Mouse (Mus musculus): Measurements from ENCODE around the gene Ano1. TPM values are rescaled to one million over a fixed set of nuclear protein-coding genes. Genes with fewer than 3 reads are reported as not detected.

Gene Ano1
- polyA plus RNA-seq, 1 experiment from 2014 or later = 69.8 TPM

- no peaks in the 10 kb centered on the region for H3K9me3 ChIP-seq (ENCODE audit: control insufficient read depth, low read depth, low read length)
- no peak overlapping the region for H3K27ac ChIP-seq (ENCODE audit: low read length)
- H3K4me2 ChIP-seq (replicated peaks; ENCODE audit: low read depth, low read length) = no peak overlapping the region
- no peak overlapping the region for H3K9ac ChIP-seq (replicated peaks; ENCODE audit: low read depth, low read length)
- 76% methylated on average over 9 of the region's 9 CpGs for WGBS
- no peak overlapping the region for H3K4me3 ChIP-seq (ENCODE audit: low read depth, low read length)
- no peaks in the 10 kb centered on the region for H3K27me3 ChIP-seq (ENCODE audit: control insufficient read depth, insufficient read depth, low read length)
- peaks cover 4% of the 10 kb centered on the region; the same call in 1 of the 2 replicates for H3K4me1 ChIP-seq (ENCODE audit: control insufficient read depth, insufficient read depth, low read length)
- no peak for ATAC-seq (ENCODE audit: insufficient number of reproducible peaks, insufficient read depth, low FRiP score, low read depth)
- no peaks in the 10 kb centered on the region for H3K36me3 ChIP-seq (ENCODE audit: control insufficient read depth, insufficient read depth, low read length)
Measured at GRCm38 (mm10) chr7:144760228-144760627, 8.5 kb upstream of the Ano1 start.

DNA sequence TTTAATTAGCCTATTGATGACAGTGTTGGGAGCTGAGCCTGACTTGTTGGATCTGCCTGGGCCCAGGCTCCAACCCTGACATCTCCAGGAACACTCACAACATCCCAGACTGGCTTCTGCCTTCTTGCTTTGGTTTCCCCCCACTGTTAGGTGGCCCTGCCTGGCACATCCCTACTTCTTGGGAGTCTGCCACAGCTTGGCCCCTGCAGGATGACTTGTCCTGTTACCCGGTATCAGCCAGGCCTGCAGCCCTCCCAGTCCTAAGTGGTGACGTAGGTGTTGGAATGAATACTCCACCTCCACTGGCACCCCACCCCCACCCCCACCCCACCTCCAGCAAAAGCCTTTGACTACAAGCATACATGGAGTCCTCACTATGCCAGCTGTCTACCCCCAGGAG, 7.7 kb upstream of the Ano1 start:
- no peak overlapping the region for H3K27ac ChIP-seq (ENCODE audit: low read length)
- H3K27me3 ChIP-seq (ENCODE audit: control insufficient read depth, insufficient read depth, low read length) = no peaks in the 10 kb centered on the region
- H3K36me3 ChIP-seq (ENCODE audit: control insufficient read depth, insufficient read depth, low read length) = no peaks in the 10 kb centered on the region
- no peak overlapping the region for H3K4me3 ChIP-seq (ENCODE audit: low read depth, low read length)
- H3K4me1 ChIP-seq (ENCODE audit: control insufficient read depth, insufficient read depth, low read length) = peaks cover 4% of the 10 kb centered on the region; the same call in 1 of the 2 replicates
- no peaks in the 10 kb centered on the region for H3K9me3 ChIP-seq (ENCODE audit: control insufficient read depth, low read depth, low read length)
- no peak overlapping the region for H3K9ac ChIP-seq (replicated peaks; ENCODE audit: low read depth, low read length)
- H3K4me2 ChIP-seq (replicated peaks; ENCODE audit: low read depth, low read length) = no peak overlapping the region
- WGBS = 72% methylated on average over 2 of the region's 2 CpGs
- ATAC-seq (ENCODE audit: insufficient number of reproducible peaks, insufficient read depth, low FRiP score, low read depth) = no peak

- H3K4me2 ChIP-seq (replicated peaks; ENCODE audit: low read depth, low read length) = no peak overlapping the region
- H3K27me3 ChIP-seq (ENCODE audit: control insufficient read depth, insufficient read depth, low read length) = no peaks in the 10 kb centered on the region
- H3K9ac ChIP-seq (replicated peaks; ENCODE audit: low read depth, low read length) = no peak overlapping the region
- H3K4me1 ChIP-seq (ENCODE audit: control insufficient read depth, insufficient read depth, low read length) = peaks cover 22% of the 10 kb centered on the region
- WGBS = 53% methylated on average over 11 of the region's 11 CpGs
- H3K4me3 ChIP-seq (ENCODE audit: low read depth, low read length) = no peak overlapping the region
- peak overlapping the region; percentile 49 for H3K27ac ChIP-seq (ENCODE audit: low read length)
- ATAC-seq (ENCODE audit: insufficient number of reproducible peaks, insufficient read depth, low FRiP score, low read depth) = no peak
- no peaks in the 10 kb centered on the region for H3K9me3 ChIP-seq (ENCODE audit: control insufficient read depth, low read depth, low read length)
- H3K36me3 ChIP-seq (ENCODE audit: control insufficient read depth, insufficient read depth, low read length) = no peaks in the 10 kb centered on the region
Measured at GRCm38 (mm10) chr7:144755511-144756378, 4.0 kb upstream of the Ano1 start.

- Histone ChIP-seq H3K4me1 (ENCODE audit: control insufficient read depth, insufficient read depth, low read length) (peaks cover 22% of the 10 kb centered on the region), H3K27me3 (ENCODE audit: control insufficient read depth, insufficient read depth, low read length) (no peaks in the 10 kb centered on the region), H3K4me2 (replicated peaks; ENCODE audit: low read depth, low read length) (no peak overlapping the region), H3K9me3 (ENCODE audit: control insufficient read depth, low read depth, low read length) (no peaks in the 10 kb centered on the region), H3K4me3 (ENCODE audit: low read depth, low read length) (no peak overlapping the region), H3K9ac (replicated peaks; ENCODE audit: low read depth, low read length) (no peak overlapping the region), H3K27ac (ENCODE audit: low read length) (no peak overlapping the region; the same call in 1 of the 2 replicates), H3K36me3 (ENCODE audit: control insufficient read depth, insufficient read depth, low read length) (no peaks in the 10 kb centered on the region)
- WGBS = 93% methylated on average over 2 of the region's 2 CpGs
- no peak for ATAC-seq (ENCODE audit: insufficient number of reproducible peaks, insufficient read depth, low FRiP score, low read depth)
Measured at GRCm38 (mm10) chr7:144754722-144755121, 2.9 kb upstream of the Ano1 start.

- no peaks in the 10 kb centered on the region for H3K36me3 ChIP-seq (ENCODE audit: control insufficient read depth, insufficient read depth, low read length)
- no peaks in the 10 kb centered on the region for H3K27me3 ChIP-seq (ENCODE audit: control insufficient read depth, insufficient read depth, low read length)
- H3K4me2 ChIP-seq (replicated peaks; ENCODE audit: low read depth, low read length) = no peak overlapping the region
- H3K27ac ChIP-seq (ENCODE audit: low read length) = peak overlapping the region; percentile 82
- H3K4me1 ChIP-seq (ENCODE audit: control insufficient read depth, insufficient read depth, low read length) = peaks cover 22% of the 10 kb centered on the region
- no peak for ATAC-seq (ENCODE audit: insufficient number of reproducible peaks, insufficient read depth, low FRiP score, low read depth)
- no peak overlapping the region for H3K9ac ChIP-seq (replicated peaks; ENCODE audit: low read depth, low read length)
- no peak overlapping the region for H3K4me3 ChIP-seq (ENCODE audit: low read depth, low read length)
- H3K9me3 ChIP-seq (ENCODE audit: control insufficient read depth, low read depth, low read length) = no peaks in the 10 kb centered on the region
- WGBS = 65% methylated on average over 9 of the region's 9 CpGs
Measured at GRCm38 (mm10) chr7:144753657-144754031, 1.9 kb upstream of the Ano1 start.

DNA sequence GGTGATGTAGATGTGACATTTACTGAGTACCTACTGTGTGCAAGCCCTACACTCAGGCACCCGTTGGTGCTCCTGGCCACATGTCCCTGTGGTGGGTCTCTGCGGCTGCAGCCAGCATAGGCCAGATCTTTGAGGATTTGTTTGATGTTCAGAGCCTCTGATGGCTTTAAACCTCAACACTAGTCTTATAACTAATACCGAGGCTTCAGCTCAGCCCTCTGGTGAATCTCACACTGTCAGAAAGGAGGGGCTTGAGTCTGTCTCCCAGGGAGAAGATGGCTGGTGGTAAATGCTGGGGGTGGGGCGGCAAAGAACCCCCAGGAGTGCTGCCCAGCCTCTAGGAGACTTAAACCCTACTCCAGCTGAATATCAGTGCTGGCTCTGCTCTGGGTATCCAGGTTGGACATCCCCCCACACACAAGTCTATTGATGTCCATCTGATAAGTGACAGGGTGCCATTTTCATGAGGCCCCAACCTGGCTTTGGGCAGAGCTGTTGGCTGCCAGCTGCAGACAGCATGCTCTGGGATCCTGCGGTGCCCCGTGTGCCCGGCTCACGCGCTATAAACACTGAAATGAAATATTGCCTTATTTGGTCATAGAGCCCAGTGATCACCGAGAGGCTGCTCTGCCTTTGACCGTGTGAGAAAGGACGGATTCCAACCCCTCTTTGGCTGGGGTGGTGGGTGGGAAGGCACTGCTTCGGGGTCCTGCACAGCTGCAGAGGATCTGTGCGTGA, 1.3 kb upstream of the Ano1 start:
- no peaks in the 10 kb centered on the region for H3K36me3 ChIP-seq (ENCODE audit: control insufficient read depth, insufficient read depth, low read length)
- peak; percentile 21; the same call in 1 of the 2 replicates for ATAC-seq (ENCODE audit: insufficient number of reproducible peaks, insufficient read depth, low FRiP score, low read depth)
- H3K9me3 ChIP-seq (ENCODE audit: control insufficient read depth, low read depth, low read length) = no peaks in the 10 kb centered on the region
- no peak overlapping the region for H3K4me2 ChIP-seq (replicated peaks; ENCODE audit: low read depth, low read length)
- peak overlapping the region; percentile 82 for H3K27ac ChIP-seq (ENCODE audit: low read length)
- 27% methylated on average over 14 of the region's 14 CpGs for WGBS
- peaks cover 24% of the 10 kb centered on the region for H3K4me1 ChIP-seq (ENCODE audit: control insufficient read depth, insufficient read depth, low read length)
- no peak overlapping the region for H3K9ac ChIP-seq (replicated peaks; ENCODE audit: low read depth, low read length)
- no peak overlapping the region for H3K4me3 ChIP-seq (ENCODE audit: low read depth, low read length)
- H3K27me3 ChIP-seq (ENCODE audit: control insufficient read depth, insufficient read depth, low read length) = no peaks in the 10 kb centered on the region

GRCm38 (mm10) chr7:144747756-144748155, 4.0 kb downstream of the Ano1 start:
- no peaks in the 10 kb centered on the region for H3K9me3 ChIP-seq (ENCODE audit: control insufficient read depth, low read depth, low read length)
- no peak overlapping the region for H3K4me2 ChIP-seq (replicated peaks; ENCODE audit: low read depth, low read length)
- H3K36me3 ChIP-seq (ENCODE audit: control insufficient read depth, insufficient read depth, low read length) = no peaks in the 10 kb centered on the region
- H3K4me1 ChIP-seq (ENCODE audit: control insufficient read depth, insufficient read depth, low read length) = peaks cover 17% of the 10 kb centered on the region; the same call in 1 of the 2 replicates
- 17% methylated on average over 2 of the region's 2 CpGs for WGBS
- peak; percentile 89 for ATAC-seq (ENCODE audit: insufficient number of reproducible peaks, insufficient read depth, low FRiP score, low read depth)
- H3K4me3 ChIP-seq (ENCODE audit: low read depth, low read length) = no peak overlapping the region
- no peaks in the 10 kb centered on the region for H3K27me3 ChIP-seq (ENCODE audit: control insufficient read depth, insufficient read depth, low read length)
- H3K9ac ChIP-seq (replicated peaks; ENCODE audit: low read depth, low read length) = no peak overlapping the region
- H3K27ac ChIP-seq (ENCODE audit: low read length) = peak overlapping the region; percentile 56; the same call in 1 of the 2 replicates

GRCm38 (mm10) chr7:144746466-144746865, 5.3 kb downstream of the Ano1 start:
- peaks cover 15% of the 10 kb centered on the region; the same call in 1 of the 2 replicates for H3K4me1 ChIP-seq (ENCODE audit: control insufficient read depth, insufficient read depth, low read length)
- H3K36me3 ChIP-seq (ENCODE audit: control insufficient read depth, insufficient read depth, low read length) = no peaks in the 10 kb centered on the region
- H3K27ac ChIP-seq (ENCODE audit: low read length) = no peak overlapping the region
- H3K9ac ChIP-seq (replicated peaks; ENCODE audit: low read depth, low read length) = no peak overlapping the region
- no peak for ATAC-seq (ENCODE audit: insufficient number of reproducible peaks, insufficient read depth, low FRiP score, low read depth)
- 84% methylated on average over 4 of the region's 4 CpGs for WGBS
- H3K4me2 ChIP-seq (replicated peaks; ENCODE audit: low read depth, low read length) = no peak overlapping the region
- H3K27me3 ChIP-seq (ENCODE audit: control insufficient read depth, insufficient read depth, low read length) = no peaks in the 10 kb centered on the region
- no peak overlapping the region for H3K4me3 ChIP-seq (ENCODE audit: low read depth, low read length)
- H3K9me3 ChIP-seq (ENCODE audit: control insufficient read depth, low read depth, low read length) = no peaks in the 10 kb centered on the region

Measured in stomach, embryonic 14.5 days (tissue).